Mouse (Mus musculus): ENCODE measurements around the gene Zswim1. TPM values are rescaled to one million over a fixed set of nuclear protein-coding genes. Genes with fewer than 3 reads are reported as not detected.
"Not testable (repeated sequence)": the region's sequence is repeated elsewhere in the genome, so short reads cannot be mapped to it uniquely, and the experiment has no call there.

The Zswim1 gene
- total RNA-seq, 2 experiments from 2014 or later = 17.5 to 17.8 TPM

GRCm38 (mm10) chr2:164861094-164861493, 38.6 kb downstream of the Zswim1 start:
- DNase-seq = no peak
- intact Hi-C loops (cut with DNase I) = no loop called here

DNA sequence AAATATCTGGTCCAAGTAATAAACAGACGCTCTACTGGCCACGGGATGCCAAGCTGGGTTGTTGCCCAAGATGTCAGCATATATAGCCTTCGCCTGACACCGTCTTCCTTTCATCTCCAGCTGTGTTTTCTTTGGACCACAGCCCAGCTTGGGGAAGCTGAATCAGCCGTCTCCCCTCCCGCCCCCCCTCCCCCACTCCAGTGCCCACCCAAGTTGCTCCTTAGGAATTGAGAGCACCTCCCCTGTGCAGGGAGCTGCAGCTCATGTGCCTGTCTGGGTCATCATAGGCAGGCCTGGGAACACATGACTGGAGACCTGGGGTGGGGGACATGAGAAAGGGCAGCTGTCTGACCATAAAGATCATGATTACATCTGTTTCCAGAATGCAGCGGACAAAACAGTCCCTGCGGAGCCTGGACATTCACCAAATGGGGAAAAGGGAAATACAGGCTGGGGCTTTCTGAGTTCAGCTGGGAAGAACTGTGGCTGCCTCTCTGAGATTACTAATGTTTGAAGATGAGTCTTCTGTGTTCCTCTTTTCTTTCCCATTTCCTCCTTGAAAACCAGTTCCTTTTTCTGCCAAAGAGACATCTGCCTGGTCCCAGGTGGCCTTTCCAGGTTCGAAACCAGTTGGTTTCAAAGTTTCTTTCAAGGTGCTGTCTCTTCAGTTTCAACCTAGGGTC, 39.8 kb downstream of the Zswim1 start:
- intact Hi-C loops (cut with DNase I) = no loop called here

GRCm38 (mm10) chr2:164863411-164863810, 40.9 kb downstream of the Zswim1 start:
- DNase-seq; intact Hi-C loops (cut with DNase I): not testable (repeated sequence)

More for the DNA sequence above, 39.8 kb downstream of the Zswim1 start:
- DNase-seq = peak; percentile 94

DNA sequence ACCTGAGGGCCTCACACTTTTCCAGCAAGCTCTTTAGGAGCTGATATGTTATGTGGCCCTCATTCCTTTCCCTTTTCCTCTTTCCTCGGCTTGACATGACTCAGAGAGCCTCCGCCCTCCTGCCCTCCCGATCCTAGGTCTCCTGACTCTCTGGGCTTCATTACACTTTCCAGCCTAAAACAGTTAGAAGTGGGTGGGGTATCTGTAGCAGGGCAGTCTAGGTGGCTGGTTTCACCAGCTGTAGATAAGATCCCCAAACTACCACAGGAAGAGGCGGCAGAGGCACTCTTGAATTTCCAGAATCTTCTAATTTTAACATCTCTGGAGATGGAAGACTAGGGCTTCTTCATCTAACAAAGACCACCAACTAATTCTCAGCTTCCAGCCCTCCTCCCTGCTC, 42.1 kb downstream of the Zswim1 start:
- intact Hi-C loops (cut with DNase I) = no loop called here
- no peak for DNase-seq

GRCm38 (mm10) chr2:164866741-164867551, 44.5 kb downstream of the Zswim1 start:
- intact Hi-C loops (cut with DNase I) = no loop called here
- no peak for DNase-seq

GRCm38 (mm10) chr2:164867566-164867965, 45.1 kb downstream of the Zswim1 start:
- no peak for DNase-seq

DNA sequence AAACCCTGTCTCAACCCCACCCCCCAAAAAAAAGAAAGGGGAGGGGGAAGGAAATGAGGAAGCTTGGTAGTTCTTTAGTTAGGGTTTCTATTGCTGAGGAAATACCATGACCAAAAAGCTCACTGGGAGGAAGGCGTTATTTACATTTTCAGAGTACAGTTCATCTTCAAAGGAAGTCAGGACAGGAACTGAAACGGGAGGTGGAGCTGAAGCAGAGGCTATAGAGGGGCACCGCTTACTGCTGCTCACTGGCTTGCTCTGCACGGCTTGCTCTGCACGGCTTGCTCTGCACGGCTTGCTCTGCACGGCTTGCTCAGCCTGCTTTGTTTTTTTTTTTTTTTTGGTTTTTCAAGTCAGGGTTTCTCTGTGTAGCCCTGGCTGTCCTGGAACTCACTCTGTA, 46.0 kb downstream of the Zswim1 start:
- no peak for DNase-seq
- intact Hi-C loops (cut with DNase I) = no loop called here

More at GRCm38 (mm10) chr2:164867566-164867965, 45.1 kb downstream of the Zswim1 start:
- intact Hi-C loops (cut with DNase I) = no loop called here

GRCm38 (mm10) chr2:164871602-164872303, 49.3 kb downstream of the Zswim1 start:
- no peak for DNase-seq
- intact Hi-C loops (cut with DNase I) = no loop called here

DNA sequence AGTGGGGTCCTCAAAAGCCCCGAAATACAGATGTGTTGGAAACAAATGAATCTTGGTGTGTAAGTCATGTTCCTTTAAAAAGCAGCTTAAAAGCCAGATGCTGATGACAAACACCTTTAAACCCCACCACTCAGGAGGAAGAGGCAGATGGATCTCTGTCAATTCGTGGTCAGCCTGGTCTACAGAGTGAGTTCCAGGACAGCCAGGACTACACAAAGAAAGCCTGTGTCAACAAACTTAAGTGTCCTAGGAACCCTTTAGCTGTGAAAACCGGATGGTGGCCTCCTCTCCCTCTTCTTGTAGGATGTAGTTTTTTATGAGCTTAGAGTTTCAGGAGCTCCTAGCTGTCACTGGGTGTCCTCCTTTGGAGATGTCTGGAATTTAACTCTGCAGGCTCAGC, 51.1 kb downstream of the Zswim1 start:
- intact Hi-C loops (cut with DNase I) = no loop called here
- DNase-seq = no peak

DNA sequence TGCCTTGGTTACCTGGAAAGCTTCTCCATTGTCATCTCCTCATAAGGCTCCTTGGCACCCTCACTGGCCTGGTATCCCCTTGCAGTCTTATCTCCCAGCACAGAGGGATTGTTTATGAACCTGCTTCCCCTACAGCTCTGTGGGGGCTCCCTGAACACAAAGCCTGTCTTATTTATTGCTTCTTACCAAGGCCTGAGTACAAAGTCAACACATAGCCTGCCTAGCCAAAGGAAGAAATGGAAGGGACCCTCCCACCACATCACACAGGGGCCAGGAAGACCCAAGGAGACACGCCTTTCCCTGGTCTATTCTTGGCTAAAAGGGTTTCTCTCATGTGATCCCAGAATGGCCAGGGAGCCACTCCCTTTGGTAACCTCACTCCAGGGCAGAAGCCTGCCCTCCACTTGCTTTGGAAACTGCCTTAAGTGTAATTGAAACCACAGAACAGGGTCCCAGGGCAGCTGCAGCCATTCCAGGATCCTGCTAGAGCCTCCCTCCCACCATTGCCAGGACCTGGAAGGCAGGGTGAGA, 51.8 kb downstream of the Zswim1 start:
- intact Hi-C loops (cut with DNase I) = no loop called here
- DNase-seq = no peak

- intact Hi-C loops (cut with DNase I) = loop anchor here (2.0 kb wide), 1 partner anchor 19 kb away; the partner anchor contains the start of gene Pltp
Measured at GRCm38 (mm10) chr2:164875648-164876047, 53.2 kb downstream of the Zswim1 start.

More at GRCm38 (mm10) chr2:164875648-164876047, 53.2 kb downstream of the Zswim1 start:
- not testable (repeated sequence) for DNase-seq

Other genes with a start within 250 kb of the Zswim1 start
- gene Spint3, start 249.2 kb upstream of the Zswim1 start, total RNA-seq (2021) = not detected
- not detected for gene Wfdc6a, start 237.2 kb upstream of the Zswim1 start, total RNA-seq (2021)
- gene Eppin, start 229.1 kb upstream of the Zswim1 start, total RNA-seq (2021) = not detected
- under 1 TPM in 1 of 2 experiments, not detected in 1; 0.40 TPM for gene Wfdc6b, start 209.2 kb upstream of the Zswim1 start, total RNA-seq (2021)
- gene Wfdc8, start 209.1 kb upstream of the Zswim1 start, total RNA-seq (2021) = not detected
- not detected for gene Wfdc16, start 183.9 kb upstream of the Zswim1 start, total RNA-seq (2021)
- not detected for gene Wfdc10, start 166.6 kb upstream of the Zswim1 start, total RNA-seq (2021)
- not detected for gene Wfdc9, start 166.1 kb upstream of the Zswim1 start, total RNA-seq (2021)
- not detected for gene Wfdc11, start 148.6 kb upstream of the Zswim1 start, total RNA-seq (2021)
- gene Wfdc13, start 137.6 kb upstream of the Zswim1 start, total RNA-seq (2021) = not detected
- gene Spint4, start 124.2 kb upstream of the Zswim1 start, total RNA-seq (2021) = not detected
- not detected for gene Spint5, start 107.4 kb upstream of the Zswim1 start, total RNA-seq (2021)
- gene Wfdc3, start 76.8 kb upstream of the Zswim1 start, total RNA-seq (2021) = 1 to 10 TPM in 1 of 2 experiments, under 1 TPM in 1; 0.60 to 1.1 TPM
- 10 to 100 TPM; 35.8 to 38.1 TPM for gene Dnttip1, start 76.7 kb upstream of the Zswim1 start, total RNA-seq (2021)
- gene Ube2c, start 52.8 kb upstream of the Zswim1 start, total RNA-seq (2021) = 10 to 100 TPM; 10.8 to 14.3 TPM
- not detected for gene Tnnc2, start 42.7 kb upstream of the Zswim1 start, total RNA-seq (2021)
- 10 to 100 TPM; 52.8 to 56.9 TPM for gene Snx21, start 36.9 kb upstream of the Zswim1 start, total RNA-seq (2021)
- gene Acot8, start 17.8 kb upstream of the Zswim1 start, total RNA-seq (2021) = 10 to 100 TPM; 20.6 to 20.8 TPM
- 1 to 10 TPM; 6.9 to 8.0 TPM for gene Zswim3, start 17.6 kb upstream of the Zswim1 start, total RNA-seq (2021)
- gene Spata25, start 5.9 kb downstream of the Zswim1 start, total RNA-seq (2021) = 1 to 10 TPM; 1.1 to 1.2 TPM
- gene Ctsa, start 10.2 kb downstream of the Zswim1 start, total RNA-seq (2021) = 10 to 100 TPM; 56.8 to 62.2 TPM
- 1 to 10 TPM; 5.1 to 5.6 TPM for gene Neurl2, start 10.8 kb downstream of the Zswim1 start, total RNA-seq (2021)
- gene Pltp, start 35.0 kb downstream of the Zswim1 start, total RNA-seq (2021) = 10 to 100 TPM; 63.5 to 71.3 TPM
- 10 to 100 TPM; 53.9 to 61.4 TPM for gene Pcif1, start 56.6 kb downstream of the Zswim1 start, total RNA-seq (2021)
- 10 to 100 TPM; 30.0 to 31.2 TPM for gene Zfp335, start 89.1 kb downstream of the Zswim1 start, total RNA-seq (2021)
- gene Mmp9, start 118.1 kb downstream of the Zswim1 start, total RNA-seq (2021) = 1 to 10 TPM; 2.1 to 2.3 TPM
- 100 to 1,000 TPM; 158 to 181 TPM for gene Slc12a5, start 138.1 kb downstream of the Zswim1 start, total RNA-seq (2021)
- 100 to 1,000 TPM; 107 to 111 TPM for gene Ncoa5, start 212.2 kb downstream of the Zswim1 start, total RNA-seq (2021)
- 1 to 10 TPM; 2.3 to 4.2 TPM for gene Cd40, start 232.9 kb downstream of the Zswim1 start, total RNA-seq (2021)